Mouse (Mus musculus) CD4-positive, CD25-positive, alpha-beta regulatory T cell, adult 2 months (primary cell): ENCODE data around the gene Spata32.

Experiments used
- DNase-seq: peaks from one replicate; pipeline ENCODE4 v3.0.0-alpha.2; 2012; ENCODE audit warnings: low read depth, low spot score

Gene Spata32

GRCm38 (mm10) chr11:103217790-103218516, at the start of gene Spata32:
Gene Spata32 (minus strand): TSS chr11:103218432.
- peak; percentile 89 for DNase-seq

GRCm38 (mm10) chr11:103267346-103268219, 49.4 kb upstream of the Spata32 start, which contains the start of gene Map3k14:
Gene Map3k14 (minus strand): TSS chr11:103267472.
- peak; percentile 99 for DNase-seq

- no peak for DNase-seq
Observed at GRCm38 (mm10) chr11:103266729-103267345, 48.6 kb upstream of the Spata32 start.

GRCm38 (mm10) chr11:103265856-103266255, 47.6 kb upstream of the Spata32 start:
- DNase-seq, result peak; percentile 87

- peak; percentile 38 for DNase-seq
Observed at GRCm38 (mm10) chr11:103265211-103265610, 47.0 kb upstream of the Spata32 start.

GRCm38 (mm10) chr11:103264427-103265005, 46.3 kb upstream of the Spata32 start:
- DNase-seq, result peak; percentile 60

- DNase-seq, result peak; percentile 31
Observed at GRCm38 (mm10) chr11:103263551-103263950, 45.3 kb upstream of the Spata32 start.

GRCm38 (mm10) chr11:103262412-103263267, 44.4 kb upstream of the Spata32 start:
- DNase-seq, result peak; percentile 86

- DNase-seq, result no peak
Observed at GRCm38 (mm10) chr11:103261671-103262411, 43.6 kb upstream of the Spata32 start.

GRCm38 (mm10) chr11:103260515-103261192, 42.4 kb upstream of the Spata32 start:
- DNase-seq, result peak; percentile 25

GRCm38 (mm10) chr11:103260034-103260433, 41.8 kb upstream of the Spata32 start:
- no peak for DNase-seq

- no peak for DNase-seq
Observed at GRCm38 (mm10) chr11:103257938-103258481, 39.8 kb upstream of the Spata32 start.

GRCm38 (mm10) chr11:103253605-103254004, 35.4 kb upstream of the Spata32 start:
- DNase-seq, result no peak

- no peak for DNase-seq
Observed at GRCm38 (mm10) chr11:103252380-103252779, 34.1 kb upstream of the Spata32 start.

- no peak for DNase-seq
Observed at GRCm38 (mm10) chr11:103250324-103250723, 32.1 kb upstream of the Spata32 start.

- DNase-seq, result no peak
Observed at GRCm38 (mm10) chr11:103249509-103249908, 31.3 kb upstream of the Spata32 start.

- no peak for DNase-seq
Observed at GRCm38 (mm10) chr11:103248837-103249236, 30.6 kb upstream of the Spata32 start.

GRCm38 (mm10) chr11:103247504-103248177, 29.4 kb upstream of the Spata32 start:
- no peak for DNase-seq
